Mouse (Mus musculus): ENCODE measurements around the gene Golga5.

Golga5 gene

DNA sequence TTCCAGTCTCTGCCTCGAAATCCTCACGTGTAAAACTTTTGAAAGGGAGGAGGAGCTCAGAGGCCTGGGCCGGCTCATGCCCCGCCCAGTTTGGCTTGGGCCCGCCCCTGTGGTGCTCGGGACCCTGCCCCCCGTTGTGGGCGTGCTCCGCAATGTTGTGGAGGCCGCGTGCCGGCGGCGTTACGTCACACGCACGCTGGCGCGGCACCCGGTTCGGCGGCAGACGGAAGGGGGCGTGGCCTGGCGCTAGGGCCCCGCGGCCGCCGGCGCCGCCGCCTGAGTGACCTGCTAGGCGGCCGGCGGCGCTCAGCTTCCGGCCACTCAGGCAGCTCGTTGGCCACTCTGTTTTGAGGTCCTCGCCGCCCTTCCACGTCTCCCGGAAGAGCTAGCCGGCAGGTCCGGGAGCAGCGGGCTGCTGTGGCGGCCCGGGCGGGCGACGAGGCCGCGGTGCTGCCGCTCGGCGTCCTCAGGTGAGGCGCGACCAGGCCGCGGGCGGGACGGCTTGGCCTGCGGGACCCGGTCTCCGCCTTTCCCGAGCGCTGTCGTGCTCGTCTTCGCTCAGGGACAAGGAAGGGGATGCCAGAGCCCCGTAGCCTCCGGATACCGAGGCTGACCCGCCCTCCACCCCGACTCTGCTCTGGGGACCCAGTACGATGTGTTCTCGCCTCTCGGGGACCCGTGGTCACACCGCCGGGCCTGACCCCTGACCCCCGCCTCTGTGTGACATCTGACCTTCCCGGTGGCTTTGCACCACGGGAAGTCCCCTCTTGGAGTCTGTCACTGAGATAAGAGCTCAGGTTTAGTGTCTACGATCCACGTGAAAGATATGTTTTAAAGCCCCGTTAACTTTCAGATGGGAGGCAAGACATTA, at the start of gene Golga5:
TSS of gene Golga5 (plus strand) at position 242 of the 871 bp plus-strand sequence.
- peak; percentile 99 for DNase-seq (ENCODE audit: inconsistent age in 2 of 2, low spot score in 1 of 2)

- DNase-seq (ENCODE audit: inconsistent age in 2 of 2, low spot score in 1 of 2): no peak
Measured at GRCm38 (mm10) chr12:102419544-102419943, 49.4 kb upstream of the Golga5 start.

DNA sequence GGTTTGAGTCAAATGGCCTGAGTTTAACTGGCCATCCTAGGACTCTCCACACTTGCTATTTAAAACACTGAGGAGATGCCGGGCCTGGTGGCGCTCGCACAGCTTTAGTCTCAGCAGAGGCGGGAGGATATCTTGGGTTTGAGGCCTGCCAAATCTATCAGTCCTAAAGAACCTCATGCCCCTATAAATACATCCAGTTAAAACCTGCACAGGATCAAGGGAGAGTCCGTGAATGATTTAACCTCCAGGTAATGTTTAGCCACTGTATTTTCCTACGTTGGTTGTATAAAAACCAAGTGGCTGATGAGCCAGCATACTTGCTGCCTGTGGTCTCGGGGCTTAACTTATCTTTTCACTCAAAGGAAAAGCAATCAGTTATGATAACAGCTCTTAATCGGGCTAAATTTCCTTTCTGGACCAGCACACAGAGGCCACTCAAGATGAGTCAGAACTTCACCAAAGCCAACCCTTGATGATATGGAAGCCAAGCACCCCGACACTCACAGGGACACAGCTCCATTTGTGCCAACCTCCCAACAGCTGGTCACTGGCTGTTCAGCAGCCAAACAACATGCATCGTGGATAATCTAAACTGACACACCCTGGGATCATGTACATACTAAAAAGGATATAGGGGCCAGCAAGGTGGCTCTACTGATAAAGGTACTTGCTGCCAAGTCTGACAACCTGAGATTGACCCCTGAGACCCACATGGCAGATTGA, 48.6 kb upstream of the Golga5 start:
- DNase-seq (ENCODE audit: inconsistent age in 2 of 2, low spot score in 1 of 2): peak; percentile 44 to 67

- peak; percentile 60 to 78 for DNase-seq (ENCODE audit: inconsistent age in 2 of 2, low spot score in 1 of 2)
Measured at GRCm38 (mm10) chr12:102422065-102422464, 46.9 kb upstream of the Golga5 start.

DNA sequence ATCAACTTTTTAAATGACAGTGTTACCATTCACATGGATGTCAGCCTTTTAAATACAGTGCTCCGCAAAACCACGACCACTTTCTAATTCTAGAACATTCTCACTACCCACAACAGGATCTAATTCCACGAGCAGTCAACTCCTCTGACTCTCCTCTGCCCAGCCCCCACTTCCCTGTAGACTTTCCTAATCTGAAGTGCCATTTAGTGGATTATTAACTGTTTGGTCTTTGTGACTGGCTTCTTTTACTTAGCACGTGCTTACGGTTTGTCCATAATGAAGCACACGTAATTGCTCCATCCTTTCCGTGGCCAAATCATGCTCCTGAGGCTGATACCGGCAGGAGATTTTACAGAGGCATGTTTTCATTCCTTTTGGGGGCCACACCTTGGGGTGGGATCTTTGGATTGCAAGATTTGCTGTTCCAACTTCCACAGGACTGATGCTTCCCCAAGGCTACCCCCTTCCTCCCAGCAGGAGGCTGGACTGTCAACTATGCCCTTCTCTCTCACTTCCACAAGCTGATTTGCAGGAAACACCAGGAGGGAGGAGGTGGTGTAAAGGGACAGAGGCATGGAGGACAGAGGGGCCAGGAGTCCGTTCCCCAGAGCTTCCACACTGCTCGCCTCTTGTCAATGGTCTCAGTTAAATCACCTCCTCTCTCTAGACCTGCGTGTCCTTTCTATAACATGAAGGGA, 46.2 kb upstream of the Golga5 start:
- peak in 1 of 2 experiments; percentile 22 for DNase-seq (ENCODE audit: inconsistent age in 2 of 2, low spot score in 1 of 2)

- DNase-seq (ENCODE audit: inconsistent age in 2 of 2, low spot score in 1 of 2): peak in 1 of 2 experiments; percentile 30
Measured at GRCm38 (mm10) chr12:102423625-102424024, 45.3 kb upstream of the Golga5 start.

GRCm38 (mm10) chr12:102424456-102424855, 44.5 kb upstream of the Golga5 start:
- no peak for DNase-seq (ENCODE audit: inconsistent age in 2 of 2, low spot score in 1 of 2)

GRCm38 (mm10) chr12:102425048-102425578, 43.8 kb upstream of the Golga5 start:
- DNase-seq (ENCODE audit: inconsistent age in 2 of 2, low spot score in 1 of 2): no peak

DNA sequence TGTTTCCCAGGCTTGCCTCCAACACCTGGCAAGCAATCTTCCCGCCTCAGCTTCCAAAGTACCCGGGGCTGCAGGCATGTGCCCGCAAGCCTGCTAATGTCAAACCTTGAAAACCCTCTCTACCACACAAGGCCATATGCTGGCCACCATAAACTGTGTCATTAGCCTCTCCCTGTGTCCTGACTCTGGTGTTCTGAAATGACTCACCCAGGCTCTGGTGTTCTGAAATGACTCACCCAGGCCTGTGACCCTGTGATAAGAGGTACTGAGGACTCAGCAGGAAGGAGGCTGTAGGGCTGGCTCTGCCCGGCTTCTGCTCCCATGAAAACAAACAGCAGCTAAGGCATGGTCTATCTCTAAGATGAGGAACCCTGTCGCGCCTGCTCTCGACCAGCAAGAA, 42.6 kb upstream of the Golga5 start:
- peak; percentile 75 to 84 for DNase-seq (ENCODE audit: inconsistent age in 2 of 2, low spot score in 1 of 2)

DNA sequence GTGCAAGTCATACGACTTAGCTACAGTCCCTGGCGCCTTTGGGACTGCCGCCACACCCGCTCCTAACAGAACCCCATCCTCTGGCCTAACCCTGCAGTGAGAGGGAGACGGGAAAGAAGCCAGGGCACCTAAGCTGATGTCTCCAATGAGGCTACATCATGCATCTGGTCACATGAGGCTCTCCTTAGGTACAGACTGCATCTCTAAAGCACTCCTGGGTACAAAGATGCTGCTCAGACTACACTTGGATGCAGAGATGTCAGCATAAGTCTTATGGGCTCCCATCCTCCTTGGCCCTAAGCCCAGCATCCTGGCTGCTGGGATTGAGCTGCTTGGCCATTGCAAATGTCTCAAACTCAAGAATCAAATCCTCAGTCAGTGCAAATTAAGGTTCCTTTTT, 39.3 kb upstream of the Golga5 start:
- peak in 1 of 2 experiments; percentile 24 for DNase-seq (ENCODE audit: inconsistent age in 2 of 2, low spot score in 1 of 2)

GRCm38 (mm10) chr12:102430228-102430627, 38.7 kb upstream of the Golga5 start:
- DNase-seq (ENCODE audit: inconsistent age in 2 of 2, low spot score in 1 of 2): peak in 1 of 2 experiments; percentile 36

DNA sequence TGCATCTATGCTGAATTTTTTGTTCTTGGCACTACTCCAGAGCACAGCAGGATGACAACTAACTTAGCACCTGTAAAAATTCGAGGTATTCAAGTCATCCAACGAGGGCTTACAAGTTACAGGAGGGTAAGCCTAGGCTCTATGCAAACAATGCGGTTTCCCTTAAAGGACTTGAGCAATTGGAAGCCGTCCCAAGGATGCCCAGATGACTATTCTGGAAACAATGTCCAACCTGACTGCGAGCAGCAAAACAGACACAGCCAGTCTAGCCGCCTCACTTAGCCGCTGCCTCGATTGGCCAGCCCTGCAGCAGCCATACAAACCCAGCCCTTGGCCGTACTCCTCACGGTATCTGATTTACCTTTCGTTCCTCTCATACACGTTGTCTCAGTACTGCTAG, 36.7 kb upstream of the Golga5 start:
- DNase-seq (ENCODE audit: inconsistent age in 2 of 2, low spot score in 1 of 2): peak; percentile 69 to 89

DNA sequence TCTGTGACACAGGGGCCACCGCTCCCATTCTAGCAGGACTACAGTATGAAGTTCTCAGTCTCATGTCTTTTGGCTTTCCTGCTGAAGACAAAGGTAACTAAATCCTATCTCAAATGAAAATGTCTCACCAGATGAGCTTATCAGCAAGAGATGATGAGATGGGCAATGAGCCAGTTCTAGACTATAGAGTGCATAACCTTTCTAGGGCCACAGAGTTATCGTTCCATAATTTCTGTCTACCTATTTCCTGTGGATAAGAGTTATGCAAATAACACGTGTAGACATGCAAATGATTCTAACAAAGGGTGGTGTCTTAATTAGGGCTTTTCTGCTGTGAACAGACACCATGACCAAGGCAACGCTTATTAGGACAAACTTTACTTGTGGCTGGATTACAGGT, 34.8 kb upstream of the Golga5 start:
- DNase-seq (ENCODE audit: inconsistent age in 2 of 2, low spot score in 1 of 2): peak in 1 of 2 experiments; percentile 23

DNA sequence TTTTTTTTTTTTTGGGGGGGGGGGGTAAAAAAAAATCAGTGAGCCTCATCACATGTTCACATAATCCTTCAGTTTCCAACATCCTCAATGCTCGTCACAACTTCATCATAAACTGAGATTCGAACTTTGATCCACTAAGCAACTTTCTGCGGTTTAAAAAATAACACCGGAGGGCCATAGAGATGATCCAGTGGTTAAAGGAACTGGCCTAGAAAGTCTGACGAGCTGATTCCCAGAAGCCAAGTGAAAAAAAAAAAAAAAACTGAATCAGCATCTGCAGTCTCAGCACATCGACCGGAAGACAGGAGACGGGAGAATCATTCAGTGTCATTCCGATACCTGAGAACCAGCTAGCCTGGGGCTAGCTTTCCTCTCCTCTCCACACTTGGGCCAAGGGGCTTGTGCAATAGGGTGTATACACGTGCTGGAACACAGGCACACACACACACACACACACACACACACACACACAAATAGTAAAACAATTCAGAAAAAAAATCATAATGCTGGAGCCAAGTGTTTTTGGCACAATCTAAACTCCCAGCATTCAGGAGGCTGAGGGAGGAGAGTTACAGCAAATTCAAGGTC, 31.9 kb upstream of the Golga5 start:
- DNase-seq (ENCODE audit: inconsistent age in 2 of 2, low spot score in 1 of 2): peak in 1 of 2 experiments; percentile 52

DNA sequence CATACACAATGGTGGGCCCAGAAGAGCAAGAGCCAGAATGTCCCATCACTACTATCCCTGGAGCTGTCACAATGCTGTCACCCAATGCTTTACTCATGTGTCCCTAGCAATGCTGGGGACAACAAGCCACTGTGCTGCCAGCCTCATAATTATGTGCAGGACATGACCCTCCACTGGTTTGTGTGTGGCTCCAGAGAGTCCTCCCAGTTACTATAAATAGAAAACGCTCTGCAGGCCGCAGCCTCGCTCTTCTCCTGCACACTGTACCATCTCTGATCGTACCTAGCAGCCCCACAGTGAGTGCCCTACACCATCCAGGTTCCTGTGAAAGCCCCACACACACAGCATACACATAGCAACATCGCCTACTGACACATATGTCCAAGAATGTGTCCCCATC, 31.0 kb upstream of the Golga5 start:
- peak in 1 of 2 experiments; percentile 55 for DNase-seq (ENCODE audit: inconsistent age in 2 of 2, low spot score in 1 of 2)

- no peak for DNase-seq (ENCODE audit: inconsistent age in 2 of 2, low spot score in 1 of 2)
Measured at GRCm38 (mm10) chr12:102438983-102439631, 29.8 kb upstream of the Golga5 start.

- DNase-seq (ENCODE audit: inconsistent age in 2 of 2, low spot score in 1 of 2): peak; percentile 99
Measured at GRCm38 (mm10) chr12:102439632-102440023, 29.3 kb upstream of the Golga5 start, which contains the start of gene Lgmn. Gene Lgmn (minus strand): TSS chr12:102439813.

DNA sequence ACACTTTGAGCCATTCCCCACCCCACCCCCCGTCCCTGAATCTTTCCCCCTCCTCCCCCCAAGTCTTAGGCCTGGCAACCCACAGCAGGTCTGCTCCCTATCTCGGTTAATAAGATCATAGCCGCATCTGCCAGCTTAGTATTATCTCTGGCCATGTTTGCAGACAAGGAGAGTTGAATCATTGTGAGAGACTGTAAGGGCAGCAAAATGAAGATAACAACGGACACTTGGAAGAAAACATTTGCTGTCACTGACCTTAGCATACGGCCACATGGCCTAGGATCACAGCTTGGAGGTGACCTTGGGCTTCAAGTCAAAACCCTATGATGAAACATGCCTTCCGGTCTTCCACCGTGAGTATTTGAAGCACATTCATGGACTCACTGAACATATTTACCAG, 28.4 kb upstream of the Golga5 start:
- DNase-seq (ENCODE audit: inconsistent age in 2 of 2, low spot score in 1 of 2): peak; percentile 49 to 82

- DNase-seq (ENCODE audit: inconsistent age in 2 of 2, low spot score in 1 of 2): no peak
Measured at GRCm38 (mm10) chr12:102441141-102441540, 27.8 kb upstream of the Golga5 start.

GRCm38 (mm10) chr12:102442639-102443038, 26.3 kb upstream of the Golga5 start:
- no peak for DNase-seq (ENCODE audit: inconsistent age in 2 of 2, low spot score in 1 of 2)

Data from adrenal gland, adult (tissue).